ENCODE assay signal across 19 mouse cellular contexts in genomic region chr13:24710968-24711367, GRCm38 (mm10). TPM values are rescaled to one million over a fixed set of nuclear protein-coding genes. Genes with fewer than 3 reads are reported as not detected.
DNase-seq lines count a peak whose midpoint lies in the region; ATAC-seq and TF ChIP-seq lines count a peak whose summit lies in the region.
"Had no signal": no experiment of that assay in that cellular context is flagged by ENCODE, and none has a peak within 500 bp of the region (broad histone marks: within the 10 kb centered on the region; RNA-seq: fewer than 3 reads in every experiment).

No protein-coding gene starts in this region.

- DNase-seq in lung, postnatal 10 days: no peak
- DNase-seq in stomach, postnatal 0 days (ENCODE audit: low spot score): no peak
- DNase-seq: cerebellum, adult 11 months; cerebellum, postnatal 36 days; kidney, adult 11 months had no signal

- H3K9me3 ChIP-seq in hindbrain, embryonic 16.5 days (ENCODE audit: control insufficient read depth, low read length): no peaks in the 10 kb centered on the region
- no peaks in the 10 kb centered on the region for H3K9me3 ChIP-seq in hindbrain, embryonic 12.5 days (replicated peaks)
- no peaks in the 10 kb centered on the region for H3K9me3 ChIP-seq in lung, embryonic 15.5 days
- H3K9me3 ChIP-seq in stomach, postnatal 0 days (ENCODE audit: control insufficient read depth, low read length): no peaks in the 10 kb centered on the region
- no peaks in the 10 kb centered on the region for H3K9me3 ChIP-seq in forebrain, embryonic 13.5 days (replicated peaks)
- H3K9me3 ChIP-seq: embryonic facial prominence, embryonic 15.5 days; forebrain, embryonic 15.5 days; heart, embryonic 13.5 days; liver, embryonic 12.5 days; neural tube, embryonic 13.5 days had no signal

- H3K4me1 ChIP-seq in hindbrain, embryonic 16.5 days (ENCODE audit: control insufficient read depth, insufficient read depth, low read depth, low read length): peaks cover 2% of the 10 kb centered on the region; the same call in 1 of the 2 replicates
- peaks cover 14% of the 10 kb centered on the region for H3K4me1 ChIP-seq in hindbrain, embryonic 12.5 days
- H3K4me1 ChIP-seq in lung, embryonic 15.5 days: peaks cover 12% of the 10 kb centered on the region
- H3K4me1 ChIP-seq in stomach, postnatal 0 days (replicated peaks; ENCODE audit: control insufficient read depth, insufficient read depth): no peaks in the 10 kb centered on the region
- H3K4me1 ChIP-seq in forebrain, embryonic 13.5 days: peaks cover 18% of the 10 kb centered on the region; the same call in 1 of the 2 replicates

- H3K27me3 ChIP-seq in hindbrain, embryonic 16.5 days (replicated peaks; ENCODE audit: control insufficient read depth, insufficient read depth, low read length): no peaks in the 10 kb centered on the region
- H3K27me3 ChIP-seq in hindbrain, embryonic 12.5 days: peaks cover 5% of the 10 kb centered on the region; the same call in 1 of the 2 replicates
- no peaks in the 10 kb centered on the region for H3K27me3 ChIP-seq in lung, embryonic 15.5 days
- no peaks in the 10 kb centered on the region for H3K27me3 ChIP-seq in stomach, postnatal 0 days (ENCODE audit: control insufficient read depth, insufficient read depth, low read length)
- H3K27me3 ChIP-seq in forebrain, embryonic 13.5 days: no peaks in the 10 kb centered on the region
- H3K27me3 ChIP-seq: embryonic facial prominence, embryonic 15.5 days; forebrain, embryonic 15.5 days; heart, embryonic 13.5 days; liver, embryonic 12.5 days; neural tube, embryonic 13.5 days had no signal

- WGBS in hindbrain, embryonic 16.5 days: 54% methylated on average over 7 of the region's 7 CpGs
- 67% methylated on average over 7 of the region's 7 CpGs for WGBS in hindbrain, embryonic 12.5 days
- 51% methylated on average over 7 of the region's 7 CpGs for WGBS in lung, embryonic 15.5 days
- 59% methylated on average over 7 of the region's 7 CpGs for WGBS in stomach, postnatal 0 days
- WGBS in forebrain, embryonic 13.5 days: 73% methylated on average over 7 of the region's 7 CpGs

- no peak overlapping the region for H3K9ac ChIP-seq in hindbrain, embryonic 16.5 days (ENCODE audit: low read depth, low read length)
- H3K9ac ChIP-seq in hindbrain, embryonic 12.5 days: no peak overlapping the region
- no peak overlapping the region for H3K9ac ChIP-seq in lung, embryonic 15.5 days
- no peak overlapping the region for H3K9ac ChIP-seq in stomach, postnatal 0 days (ENCODE audit: low read length)
- no peak overlapping the region for H3K9ac ChIP-seq in forebrain, embryonic 13.5 days
- H3K9ac ChIP-seq: embryonic facial prominence, embryonic 15.5 days; forebrain, embryonic 15.5 days; heart, embryonic 13.5 days; liver, embryonic 12.5 days; neural tube, embryonic 13.5 days had no signal

- H3K4me2 ChIP-seq in hindbrain, embryonic 16.5 days (ENCODE audit: low read length): no peak overlapping the region
- H3K4me2 ChIP-seq in hindbrain, embryonic 12.5 days (replicated peaks): no peak overlapping the region
- no peak overlapping the region for H3K4me2 ChIP-seq in lung, embryonic 15.5 days
- no peak overlapping the region for H3K4me2 ChIP-seq in stomach, postnatal 0 days (replicated peaks; ENCODE audit: low read depth)
- no peak overlapping the region for H3K4me2 ChIP-seq in forebrain, embryonic 13.5 days
- H3K4me2 ChIP-seq: embryonic facial prominence, embryonic 15.5 days; forebrain, embryonic 15.5 days; heart, embryonic 13.5 days; liver, embryonic 12.5 days; neural tube, embryonic 13.5 days had no signal

- H3K4me3 ChIP-seq in hindbrain, embryonic 16.5 days (ENCODE audit: low read length): no peak overlapping the region
- H3K4me3 ChIP-seq in hindbrain, embryonic 12.5 days: no peak overlapping the region
- no peak overlapping the region for H3K4me3 ChIP-seq in lung, embryonic 15.5 days
- no peak overlapping the region for H3K4me3 ChIP-seq in stomach, postnatal 0 days (ENCODE audit: low read depth, low read length)
- no peak overlapping the region for H3K4me3 ChIP-seq in forebrain, embryonic 13.5 days
- H3K4me3 ChIP-seq: embryonic facial prominence, embryonic 15.5 days; forebrain, embryonic 15.5 days; heart, embryonic 13.5 days; liver, embryonic 12.5 days; neural tube, embryonic 13.5 days had no signal

- H3K36me3 ChIP-seq in hindbrain, embryonic 16.5 days (ENCODE audit: control insufficient read depth, insufficient read depth, low read length): peaks cover 12% of the 10 kb centered on the region; the same call in 1 of the 2 replicates
- peaks cover 7% of the 10 kb centered on the region; the same call in 1 of the 2 replicates for H3K36me3 ChIP-seq in hindbrain, embryonic 12.5 days
- no peaks in the 10 kb centered on the region for H3K36me3 ChIP-seq in lung, embryonic 15.5 days
- H3K36me3 ChIP-seq in stomach, postnatal 0 days (ENCODE audit: control insufficient read depth, insufficient read depth, low read length): no peaks in the 10 kb centered on the region
- peaks cover 11% of the 10 kb centered on the region for H3K36me3 ChIP-seq in forebrain, embryonic 13.5 days (ENCODE audit: poor library complexity, severe bottlenecking)
- H3K36me3 ChIP-seq: embryonic facial prominence, embryonic 15.5 days had no signal

- ATAC-seq in hindbrain, embryonic 16.5 days: no peak
- ATAC-seq in hindbrain, embryonic 12.5 days (ENCODE audit: low FRiP score): no peak
- ATAC-seq in lung, embryonic 15.5 days (ENCODE audit: borderline replicate concordance, extremely low read depth, low FRiP score, low TSS enrichment): 0 out of 2 replicates have a peak, but pooled peaks have one; percentile 25
- peak; percentile 92 for ATAC-seq in granulocyte monocyte progenitor cell, adult 5-6 weeks (replicated peaks; ENCODE audit: poor library complexity, severe bottlenecking)
- ATAC-seq in stomach, postnatal 0 days (ENCODE audit: low FRiP score, low TSS enrichment): no peak
- ATAC-seq in forebrain, embryonic 13.5 days: no peak
- ATAC-seq: forebrain, embryonic 15.5 days; liver, embryonic 12.5 days; midbrain, embryonic 16.5 days had no signal

- TF ChIP-seq CTCF in stomach, postnatal 0 days (IDR thresholded peaks at IDR 0.05; ENCODE audit: low read depth): no peak

- H3K27ac ChIP-seq in hindbrain, embryonic 16.5 days (ENCODE audit: low read depth, low read length): peak overlapping the region; percentile 16; the same call in 1 of the 2 replicates
- H3K27ac ChIP-seq in hindbrain, embryonic 12.5 days: no peak overlapping the region
- H3K27ac ChIP-seq in lung, embryonic 15.5 days: peak overlapping the region; percentile 20
- peak overlapping the region; percentile 31 for H3K27ac ChIP-seq in stomach, postnatal 0 days (replicated peaks)
- no peak overlapping the region for H3K27ac ChIP-seq in forebrain, embryonic 13.5 days
- H3K27ac ChIP-seq: embryonic facial prominence, embryonic 15.5 days; forebrain, embryonic 15.5 days; heart, embryonic 13.5 days; liver, embryonic 12.5 days; neural tube, embryonic 13.5 days had no signal

- no peak for TF ChIP-seq EP300 in stomach, postnatal 0 days (optimal IDR thresholded peaks at IDR 0.05)

RNA-seq across cellular contexts. Expression of gene Armh2, which starts 30.1 kb away (rescaled TPM):
- not detected in 2 replicates for polyA plus RNA-seq in hindbrain, embryonic 16.5 days (2015; fragmentation: Nextera tagmentation; extraction: Ambion mirVana)
- not detected in 2 replicates for polyA plus RNA-seq in hindbrain, embryonic 12.5 days (2016; fragmentation: Nextera tagmentation; extraction: Ambion mirVana)
- not detected in 2 replicates for polyA plus RNA-seq in lung, embryonic 15.5 days (2015; fragmentation: Nextera tagmentation; extraction: Ambion mirVana)
- not detected in 2 replicates for total RNA-seq in granulocyte monocyte progenitor cell, adult 5-6 weeks (2014; fragmentation: Nextera tagmentation)
- not detected in 2 replicates for total RNA-seq in granulocyte monocyte progenitor cell, adult 5-6 weeks (2017)
- polyA plus RNA-seq in stomach, postnatal 0 days (2015; fragmentation: Nextera tagmentation; extraction: Ambion mirVana): not detected in 2 replicates
- not detected in 2 replicates for polyA plus RNA-seq in forebrain, embryonic 13.5 days (2015; fragmentation: Nextera tagmentation; extraction: Ambion mirVana)
- total RNA-seq: adrenal gland, postnatal 4 days; gastrocnemius, adult 18-20 months; layer of hippocampus, adult 18-20 months had no signal
- polyA plus RNA-seq: embryonic facial prominence, embryonic 15.5 days; forebrain, embryonic 15.5 days; heart, embryonic 13.5 days; midbrain, embryonic 16.5 days; neural tube, embryonic 13.5 days had no signal

RNA-seq across cellular contexts. Expression of gene Gmnn, which starts 50.8 kb away (rescaled TPM):
- 19.8 and 20.1 TPM in 2 replicates for polyA plus RNA-seq in hindbrain, embryonic 16.5 days (2015; fragmentation: Nextera tagmentation; extraction: Ambion mirVana)
- polyA plus RNA-seq in hindbrain, embryonic 12.5 days (2016; fragmentation: Nextera tagmentation; extraction: Ambion mirVana): 67.6 and 76.3 TPM in 2 replicates
- 114 and 123 TPM in 2 replicates for polyA plus RNA-seq in lung, embryonic 15.5 days (2015; fragmentation: Nextera tagmentation; extraction: Ambion mirVana)
- 148 and 183 TPM in 2 replicates for total RNA-seq in granulocyte monocyte progenitor cell, adult 5-6 weeks (2014; fragmentation: Nextera tagmentation)
- 214 and 286 TPM in 2 replicates for total RNA-seq in granulocyte monocyte progenitor cell, adult 5-6 weeks (2017)
- polyA plus RNA-seq in stomach, postnatal 0 days (2015; fragmentation: Nextera tagmentation; extraction: Ambion mirVana): 39.6 and 43.3 TPM in 2 replicates
- 108 and 109 TPM in 2 replicates for polyA plus RNA-seq in forebrain, embryonic 13.5 days (2015; fragmentation: Nextera tagmentation; extraction: Ambion mirVana)

Comparison
In these comparisons a context has a peak if more than half of its experiments do, and no peak if none do; other contexts are left out.
1. H3K27ac ChIP-seq: peak in hindbrain, embryonic 16.5 days (single experiment), lung, embryonic 15.5 days (single experiment) and stomach, postnatal 0 days (single experiment); none in hindbrain, embryonic 12.5 days (single experiment) and forebrain, embryonic 13.5 days (single experiment).
2. ATAC-seq: peak in lung, embryonic 15.5 days (single experiment) and granulocyte monocyte progenitor cell, adult 5-6 weeks (single experiment); none in hindbrain, embryonic 16.5 days (single experiment), hindbrain, embryonic 12.5 days (single experiment), stomach, postnatal 0 days (single experiment) and forebrain, embryonic 13.5 days (single experiment).